Mouse (Mus musculus): ENCODE measurements around the gene Olfr215. TPM values are rescaled to one million over a fixed set of nuclear protein-coding genes. Genes with fewer than 3 reads are reported as not detected.
A peak's percentile ranks its signal among the peaks of the same experiment; 100 is the strongest.
"Not testable (repeated sequence)": the region's sequence is repeated elsewhere in the genome, so short reads cannot be mapped to it uniquely, and the experiment has no call there.

Olfr215 gene
- polyA plus RNA-seq (2015; fragmentation: Nextera tagmentation; extraction: Ambion mirVana): not detected in 2 replicates

- 75% methylated on average over 4 of the region's 4 CpGs for WGBS
- Histone ChIP-seq H3K27ac (no peak within 1 kb of the TSS), H3K4me3 (replicated peaks) (no peak within 1 kb of the TSS), H3K27me3 (replicated peaks) (no peaks in the 10 kb centered on the region), H3K4me1 (replicated peaks) (no peaks in the 10 kb centered on the region), H3K9me3 (no peaks in the 10 kb centered on the region), H3K4me2 (replicated peaks) (no peak within 1 kb of the TSS), H3K9ac (no peak within 1 kb of the TSS), H3K36me3 (no peaks in the 10 kb centered on the region)
- no peak for ATAC-seq
Observed at GRCm38 (mm10) chr6:116584095-116584494, at the start of gene Olfr215. Gene Olfr215, minus strand, starts transcription at chr6:116584195.

GRCm38 (mm10) chr6:116632129-116632528 lies 48.1 kb upstream of the Olfr215 start:
- Histone ChIP-seq H3K36me3 (no peaks in the 10 kb centered on the region), H3K4me1 (replicated peaks) (peaks cover 6% of the 10 kb centered on the region), H3K4me3 (replicated peaks) (no peak overlapping the region), H3K9me3 (no peaks in the 10 kb centered on the region), H3K27me3 (replicated peaks) (no peaks in the 10 kb centered on the region), H3K4me2 (replicated peaks) (no peak overlapping the region), H3K9ac (no peak overlapping the region), H3K27ac (no peak overlapping the region)
- no peak for ATAC-seq
- WGBS: 50% methylated on average over 1 of the region's 1 CpGs

- 88% methylated on average over 10 of the region's 10 CpGs for WGBS
- Histone ChIP-seq H3K9ac (no peak overlapping the region), H3K27me3 (replicated peaks) (no peaks in the 10 kb centered on the region), H3K9me3 (no peaks in the 10 kb centered on the region), H3K4me3 (replicated peaks) (no peak overlapping the region), H3K36me3 (peaks cover 6% of the 10 kb centered on the region; the same call in 1 of the 2 replicates), H3K27ac (no peak overlapping the region), H3K4me1 (replicated peaks) (no peaks in the 10 kb centered on the region), H3K4me2 (replicated peaks) (no peak overlapping the region)
- no peak for ATAC-seq
Observed at GRCm38 (mm10) chr6:116629766-116630165, 45.8 kb upstream of the Olfr215 start.

GRCm38 (mm10) chr6:116628539-116629171 lies 44.7 kb upstream of the Olfr215 start, which contains the start of gene Zfp422:
Gene Zfp422, minus strand, starts transcription at chr6:116628999.
- Histone ChIP-seq H3K27ac (peak within 1 kb of the TSS; percentile 85), H3K4me3 (replicated peaks) (peak within 1 kb of the TSS; percentile 77), H3K4me2 (replicated peaks) (peak within 1 kb of the TSS; percentile 62), H3K27me3 (replicated peaks) (no peaks in the 10 kb centered on the region), H3K4me1 (replicated peaks) (no peaks in the 10 kb centered on the region), H3K36me3 (peaks cover 6% of the 10 kb centered on the region; the same call in 1 of the 2 replicates), H3K9me3 (no peaks in the 10 kb centered on the region), H3K9ac (peak within 1 kb of the TSS; percentile 90)
- under 1% methylated on average over 54 of the region's 56 CpGs for WGBS
- ATAC-seq: peak; percentile 94

- H3K4me3 ChIP-seq (replicated peaks): peak overlapping the region; percentile 77
- ATAC-seq: peak; percentile 18; the same call in 1 of the 2 replicates
- no peak overlapping the region; the same call in 1 of the 2 replicates for H3K27ac ChIP-seq
- no peaks in the 10 kb centered on the region for H3K27me3 ChIP-seq (replicated peaks)
- no peaks in the 10 kb centered on the region for H3K9me3 ChIP-seq
- peak overlapping the region; percentile 90 for H3K9ac ChIP-seq
- 10% methylated on average over 9 of the region's 9 CpGs for WGBS
- no peaks in the 10 kb centered on the region for H3K4me1 ChIP-seq (replicated peaks)
- H3K4me2 ChIP-seq (replicated peaks): peak overlapping the region; percentile 62
- peaks cover 6% of the 10 kb centered on the region; the same call in 1 of the 2 replicates for H3K36me3 ChIP-seq
Observed at GRCm38 (mm10) chr6:116628095-116628494, 44.1 kb upstream of the Olfr215 start.

- not testable (repeated sequence) for H3K4me2 ChIP-seq (replicated peaks); H3K9ac ChIP-seq; H3K9me3 ChIP-seq; H3K4me3 ChIP-seq (replicated peaks); H3K4me1 ChIP-seq (replicated peaks); H3K36me3 ChIP-seq; ATAC-seq; H3K27me3 ChIP-seq (replicated peaks); H3K27ac ChIP-seq
- WGBS: 97% methylated on average over 9 of the region's 9 CpGs
Observed at GRCm38 (mm10) chr6:116626417-116626816, 42.4 kb upstream of the Olfr215 start.

GRCm38 (mm10) chr6:116621318-116622023 lies 37.5 kb upstream of the Olfr215 start:
- H3K4me3 ChIP-seq (replicated peaks): no peak overlapping the region
- WGBS: 56% methylated on average over 8 of the region's 8 CpGs

GRCm38 (mm10) chr6:116618073-116618472 lies 34.1 kb upstream of the Olfr215 start:
- peak; percentile 25; the same call in 1 of the 2 replicates for ATAC-seq
- Histone ChIP-seq H3K9ac (no peak overlapping the region), H3K4me2 (replicated peaks) (no peak overlapping the region), H3K4me1 (replicated peaks) (no peaks in the 10 kb centered on the region), H3K4me3 (replicated peaks) (no peak overlapping the region), H3K36me3 (no peaks in the 10 kb centered on the region), H3K9me3 (no peaks in the 10 kb centered on the region), H3K27ac (no peak overlapping the region), H3K27me3 (replicated peaks) (no peaks in the 10 kb centered on the region)

More at GRCm38 (mm10) chr6:116621318-116622023, 37.5 kb upstream of the Olfr215 start:
- Histone ChIP-seq H3K36me3 (peaks cover 3% of the 10 kb centered on the region; the same call in 1 of the 2 replicates), H3K9ac (no peak overlapping the region), H3K4me1 (replicated peaks) (no peaks in the 10 kb centered on the region), H3K4me2 (replicated peaks) (no peak overlapping the region), H3K27me3 (replicated peaks) (no peaks in the 10 kb centered on the region), H3K27ac (no peak overlapping the region), H3K9me3 (no peaks in the 10 kb centered on the region)
- ATAC-seq: no peak

- Histone ChIP-seq H3K9ac (no peak overlapping the region), H3K4me1 (replicated peaks) (no peaks in the 10 kb centered on the region), H3K27ac (no peak overlapping the region), H3K27me3 (replicated peaks) (no peaks in the 10 kb centered on the region), H3K4me2 (replicated peaks) (no peak overlapping the region), H3K9me3 (no peaks in the 10 kb centered on the region), H3K36me3 (no peaks in the 10 kb centered on the region), H3K4me3 (replicated peaks) (no peak overlapping the region)
- ATAC-seq: no peak
- WGBS: 79% methylated on average over 2 of the region's 2 CpGs
Observed at GRCm38 (mm10) chr6:116615719-116616118, 31.7 kb upstream of the Olfr215 start.

- Histone ChIP-seq H3K4me1 (replicated peaks) (no peaks in the 10 kb centered on the region), H3K27me3 (replicated peaks) (no peaks in the 10 kb centered on the region), H3K4me2 (replicated peaks) (no peak overlapping the region), H3K27ac (no peak overlapping the region), H3K4me3 (replicated peaks) (no peak overlapping the region), H3K9ac (no peak overlapping the region), H3K9me3 (no peaks in the 10 kb centered on the region), H3K36me3 (no peaks in the 10 kb centered on the region)
- WGBS: 42% methylated on average over 4 of the region's 4 CpGs
- ATAC-seq: no peak
Observed at GRCm38 (mm10) chr6:116607230-116607629, 23.2 kb upstream of the Olfr215 start.

- not testable (repeated sequence) for H3K36me3 ChIP-seq; H3K4me3 ChIP-seq (replicated peaks); H3K27me3 ChIP-seq (replicated peaks); ATAC-seq; H3K9me3 ChIP-seq; H3K27ac ChIP-seq; H3K9ac ChIP-seq; H3K4me2 ChIP-seq (replicated peaks); H3K4me1 ChIP-seq (replicated peaks)
Observed at GRCm38 (mm10) chr6:116600969-116601368, 17.0 kb upstream of the Olfr215 start.

- H3K4me2 ChIP-seq (replicated peaks): no peak overlapping the region
- H3K27me3 ChIP-seq (replicated peaks): no peaks in the 10 kb centered on the region
- H3K9me3 ChIP-seq: no peaks in the 10 kb centered on the region
- H3K27ac ChIP-seq: no peak overlapping the region
- H3K4me3 ChIP-seq (replicated peaks): no peak overlapping the region
- H3K4me1 ChIP-seq (replicated peaks): no peaks in the 10 kb centered on the region
- no peaks in the 10 kb centered on the region for H3K36me3 ChIP-seq
- H3K9ac ChIP-seq: no peak overlapping the region
- no peak for ATAC-seq
- 31% methylated on average over 3 of the region's 3 CpGs for WGBS
Observed at GRCm38 (mm10) chr6:116569834-116570233, 14.2 kb downstream of the Olfr215 start.

Data from intestine, embryonic 15.5 days (tissue).